Mouse (Mus musculus) lung, embryonic 14.5 days (tissue): Measurements from ENCODE around the gene 4931428F04Rik. TPM values are rescaled to one million over a fixed set of nuclear protein-coding genes. Genes with fewer than 3 reads are reported as not detected.

ENCODE experiments used
- ATAC-seq: fragments of 200-750 bp; cut with Nextera tagmentation; 2 replicates; pipeline ENCODE4 v1.8.0; 2017; ENCODE audit warnings: mild to moderate bottlenecking, moderate TSS enrichment, moderate library complexity; ENCODE audit not compliant: insufficient read depth
- DNase-seq: peaks from one replicate; pipeline ENCODE4 v3.0.0-alpha.2; 2015
- H3K27ac ChIP-seq: fragments of 300-500 bp; sonication (generic); 2 replicates; pipeline ENCODE4 v1.5.1; 2014; ENCODE audit warnings: low read depth, mild to moderate bottlenecking, moderate library complexity
- H3K27me3 ChIP-seq: fragments of 300-500 bp; sonication (generic); 2 replicates; pipeline ENCODE4 v1.6.1; 2014; ENCODE audit warnings: low read length, control low read depth; ENCODE audit not compliant: insufficient read depth
- H3K36me3 ChIP-seq: fragments of 300-500 bp; sonication (generic); 2 replicates; pipeline ENCODE4 v1.6.1; 2014; ENCODE audit warnings: control low read depth; ENCODE audit not compliant: insufficient read depth
- H3K4me1 ChIP-seq: fragments of 300-500 bp; sonication (generic); 2 replicates; pipeline ENCODE4 v1.6.1; 2014; ENCODE audit warnings: antibody characterized with exemption, control low read depth; ENCODE audit not compliant: insufficient read depth
- H3K4me2 ChIP-seq: fragments of 300-500 bp; sonication (generic); 2 replicates; pipeline ENCODE4 v1.6.1; 2014; ENCODE audit warnings: mild to moderate bottlenecking
- H3K4me3 ChIP-seq: fragments of 300-500 bp; sonication (generic); 2 replicates; pipeline ENCODE4 v1.5.1; 2014; ENCODE audit warnings: low read depth, low read length
- H3K9ac ChIP-seq: fragments of 300-500 bp; sonication (generic); 2 replicates; pipeline ENCODE4 v1.6.1; 2014
- H3K9me3 ChIP-seq: fragments of 300-500 bp; sonication (generic); 2 replicates; pipeline ENCODE4 v1.6.1; 2016; ENCODE audit warnings: low read depth, low read length, control low read depth
- CTCF ChIP-seq: IDR thresholded peaks from 2 replicates; pipeline ENCODE4 v1.5.1; 2016; ENCODE audit warnings: antibody characterized with exemption, low read depth
- WGBS: fragments of 180-500 bp; shearing (Covaris S2); extraction: QIAGEN DNeasy Blood & Tissue Kit; methylation state at CpG from one replicate; pipeline ENCODE4 v1.1.7; 2014; 5-methylcytosine and 5-hydroxymethylcytosine counted together
- polyA plus RNA-seq: library from polyadenylated mRNA; unstranded; fragments of >200 nt; fragmentation: Nextera tagmentation; extraction: Ambion mirVana; gene quantifications from 2 replicates; pipeline ENCODE4 v1.2.1, GENCODE M21; 2014

Gene 4931428F04Rik
- polyA plus RNA-seq, 1 experiment from 2014 or later: 9.0 TPM

- peak overlapping the region; percentile 95 for H3K4me2 ChIP-seq
- 52% methylated on average over 18 of the region's 18 CpGs for WGBS
- no peak for DNase-seq
- no peaks in the 10 kb centered on the region for H3K9me3 ChIP-seq
- H3K9ac ChIP-seq: peak overlapping the region; percentile 89
- peak overlapping the region; percentile 97 for H3K4me3 ChIP-seq
- 0 out of 2 replicates have a peak, but pooled peaks cover 6% of the 10 kb centered on the region for H3K4me1 ChIP-seq
- peaks cover 51% of the 10 kb centered on the region for H3K36me3 ChIP-seq
- no peaks in the 10 kb centered on the region for H3K27me3 ChIP-seq
- peak overlapping the region; percentile 20; the same call in 1 of the 2 replicates for H3K27ac ChIP-seq
- no peak for TF ChIP-seq CTCF
- ATAC-seq: no peak
Observed at GRCm38 (mm10) chr8:105298351-105299252, 8.9 kb upstream of the 4931428F04Rik start.

DNA sequence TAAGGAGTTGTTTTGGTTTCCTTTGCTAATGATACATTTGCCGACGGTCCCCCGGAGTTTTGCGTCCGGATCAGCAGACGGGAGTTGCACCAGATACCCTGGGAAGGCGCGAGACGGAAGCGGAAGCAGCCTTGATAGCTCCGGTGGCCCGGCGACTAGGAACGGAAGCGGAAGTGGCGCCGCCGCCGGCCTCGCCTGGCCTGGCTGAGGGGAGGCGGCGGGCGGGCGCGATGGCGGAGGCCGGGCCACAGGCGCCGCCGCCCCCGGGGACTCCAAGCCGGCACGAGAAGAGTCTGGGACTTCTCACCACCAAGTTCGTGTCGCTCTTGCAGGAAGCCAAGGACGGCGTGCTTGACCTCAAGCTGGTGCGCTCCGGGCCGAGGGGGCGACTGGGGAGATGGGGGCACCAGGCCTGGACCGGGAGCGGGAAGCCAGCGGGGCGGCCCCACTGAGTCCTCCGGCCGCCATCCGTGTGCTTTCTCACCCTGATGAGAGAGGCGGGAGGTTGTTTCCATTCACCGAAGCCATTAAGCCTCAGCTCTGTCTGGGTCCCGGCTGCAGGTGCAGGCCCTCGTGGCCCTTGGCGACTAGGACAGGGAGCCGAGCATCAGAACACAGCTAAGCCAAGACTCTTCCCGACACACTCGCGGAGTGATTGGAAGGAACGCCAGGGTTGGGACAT is 8.0 kb upstream of the 4931428F04Rik start, which contains the start of gene E2f4:
Gene E2f4 (plus strand): TSS at position 153 of the 682 bp plus-strand sequence.
- peak; percentile 89 for ATAC-seq
- peak; percentile 96 for DNase-seq

GRCm38 (mm10) chr8:105295895-105296573 is 6.4 kb upstream of the 4931428F04Rik start, which contains the start of gene Exoc3l:
Gene Exoc3l (minus strand): TSS chr8:105296101.
- DNase-seq (no peak), ATAC-seq (no peak)
- Histone ChIP-seq H3K4me3 (peak within 1 kb of the TSS; percentile 97), H3K27me3 (no peaks in the 10 kb centered on the region), H3K36me3 (peaks cover 25% of the 10 kb centered on the region), H3K9ac (peak within 1 kb of the TSS; percentile 89), H3K9me3 (no peaks in the 10 kb centered on the region), H3K27ac (peak within 1 kb of the TSS; percentile 37; the same call in 1 of the 2 replicates), H3K4me2 (peak within 1 kb of the TSS; percentile 95), H3K4me1 (0 out of 2 replicates have a peak, but pooled peaks cover 6% of the 10 kb centered on the region)
- TF ChIP-seq CTCF: no peak
- WGBS: 52% methylated on average over 11 of the region's 11 CpGs

More for the DNA sequence above, 8.0 kb upstream of the 4931428F04Rik start, which contains the start of gene E2f4:
- peaks cover 41% of the 10 kb centered on the region for H3K36me3 ChIP-seq
- H3K4me2 ChIP-seq: peak within 1 kb of the TSS; percentile 95
- no peaks in the 10 kb centered on the region for H3K9me3 ChIP-seq
- H3K4me1 ChIP-seq: 0 out of 2 replicates have a peak, but pooled peaks cover 6% of the 10 kb centered on the region
- WGBS: 1% methylated on average over 58 of the region's 58 CpGs
- peak within 1 kb of the TSS; percentile 70 for H3K27ac ChIP-seq
- H3K9ac ChIP-seq: peak within 1 kb of the TSS; percentile 89
- no peak for TF ChIP-seq CTCF
- H3K4me3 ChIP-seq: peak within 1 kb of the TSS; percentile 97
- H3K27me3 ChIP-seq: no peaks in the 10 kb centered on the region

DNA sequence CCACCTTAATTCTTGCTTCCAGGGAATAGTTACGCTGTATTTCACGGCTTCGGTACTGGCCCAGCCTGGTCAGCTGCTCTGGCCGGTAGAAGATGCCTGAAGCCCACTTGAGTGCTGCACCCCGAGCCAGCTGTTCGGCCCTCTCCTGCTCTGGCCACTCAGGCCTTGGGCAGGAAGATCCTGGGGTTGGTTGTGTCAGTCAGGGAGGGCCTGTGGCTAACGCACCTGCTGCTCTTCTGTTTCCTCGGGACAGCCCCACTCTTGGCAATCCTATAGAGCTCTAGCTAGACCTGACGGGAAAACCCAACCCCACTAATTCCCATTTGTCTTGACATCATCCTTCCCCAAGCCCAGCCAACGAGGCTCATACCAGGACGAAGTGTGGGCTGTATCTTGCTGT is 5.6 kb upstream of the 4931428F04Rik start:
- Histone ChIP-seq H3K27ac (peak overlapping the region; percentile 37; the same call in 1 of the 2 replicates), H3K9ac (peak overlapping the region; percentile 18; the same call in 1 of the 2 replicates), H3K27me3 (peaks cover 6% of the 10 kb centered on the region), H3K4me1 (0 out of 2 replicates have a peak, but pooled peaks cover 6% of the 10 kb centered on the region), H3K36me3 (peaks cover 18% of the 10 kb centered on the region), H3K4me3 (peak overlapping the region; percentile 32), H3K9me3 (no peaks in the 10 kb centered on the region), H3K4me2 (peak overlapping the region; percentile 49)
- no peak for ATAC-seq
- WGBS: 56% methylated on average over 11 of the region's 11 CpGs
- no peak for TF ChIP-seq CTCF
- DNase-seq: no peak

- TF ChIP-seq CTCF: no peak
- 55% methylated on average over 9 of the region's 9 CpGs for whole genome bisulfite sequencing
- ATAC-seq: no peak
- Histone ChIP-seq H3K4me3 (peak overlapping the region; percentile 32), H3K4me1 (0 out of 2 replicates have a peak, but pooled peaks cover 6% of the 10 kb centered on the region), H3K9ac (peak overlapping the region; percentile 18; the same call in 1 of the 2 replicates), H3K27me3 (peaks cover 11% of the 10 kb centered on the region), H3K4me2 (peak overlapping the region; percentile 49), H3K27ac (no peak overlapping the region), H3K36me3 (peaks cover 13% of the 10 kb centered on the region; the same call in 1 of the 2 replicates), H3K9me3 (no peaks in the 10 kb centered on the region)
- DNase-seq: no peak
Observed at GRCm38 (mm10) chr8:105294776-105295175, 5.1 kb upstream of the 4931428F04Rik start.

DNA sequence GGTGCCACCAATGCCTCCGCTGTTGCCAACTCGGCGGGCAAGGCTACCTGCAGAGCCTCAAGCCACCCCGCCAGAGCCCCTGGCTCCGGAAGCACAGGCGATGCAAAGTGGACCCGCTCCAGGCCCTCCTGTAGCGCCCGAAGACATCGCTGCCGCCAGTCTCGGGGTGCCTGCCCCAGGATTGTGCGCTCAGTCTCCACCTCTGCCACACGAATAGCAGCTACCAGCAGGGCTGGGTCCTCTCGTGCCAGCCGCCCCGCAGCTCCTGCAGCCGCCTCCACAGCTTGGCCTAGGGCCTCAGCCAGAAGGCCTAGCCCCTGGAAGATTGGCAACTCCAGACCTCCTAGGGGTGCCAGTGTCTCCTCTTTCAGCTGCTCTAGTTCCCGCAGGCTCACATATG is 3.7 kb upstream of the 4931428F04Rik start:
- Histone ChIP-seq H3K4me1 (0 out of 2 replicates have a peak, but pooled peaks cover 3% of the 10 kb centered on the region), H3K27me3 (peaks cover 13% of the 10 kb centered on the region), H3K4me2 (no peak overlapping the region), H3K36me3 (0 out of 2 replicates have a peak, but pooled peaks cover 2% of the 10 kb centered on the region), H3K9me3 (no peaks in the 10 kb centered on the region), H3K4me3 (no peak overlapping the region), H3K9ac (no peak overlapping the region), H3K27ac (no peak overlapping the region)
- no peak for ATAC-seq
- WGBS: 56% methylated on average over 19 of the region's 19 CpGs
- no peak for DNase-seq
- TF ChIP-seq CTCF: no peak
